Mouse (Mus musculus): Measurements from ENCODE around the gene Cfap54. TPM values are rescaled to one million over a fixed set of nuclear protein-coding genes. Genes with fewer than 3 reads are reported as not detected.

Cfap54 gene
- total and polyA plus RNA-seq, 3 experiments = 1.9 to 16.2 (median 5.1) TPM

DNA sequence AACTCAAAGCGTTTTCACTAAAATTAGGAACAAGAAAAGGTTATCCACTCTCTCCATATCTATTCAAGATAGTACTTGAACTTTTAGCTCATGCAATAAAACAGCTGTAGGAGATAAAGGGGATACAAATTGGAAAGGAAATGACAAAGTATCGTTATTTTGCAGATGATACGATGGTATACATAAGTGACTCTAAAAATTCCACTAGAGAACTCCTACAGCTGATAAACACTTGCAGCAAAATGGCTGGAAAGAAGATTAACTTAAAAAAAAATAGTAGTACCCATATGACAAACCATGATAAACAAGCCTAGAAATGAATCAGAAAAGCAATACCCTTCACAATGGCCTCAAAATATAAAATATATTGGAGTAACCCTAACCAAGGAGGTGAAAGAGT is 352.7 kb downstream of the Cfap54 start:
- TF ChIP-seq GATA1 (IDR thresholded peaks at IDR 0.05; ENCODE audit: borderline replicate concordance, low read length) (no peak), POLR2AphosphoS5 (IDR thresholded peaks at IDR 0.05; ENCODE audit: insufficient replicate concordance, low read depth, low read length) (no peak), CTCF (IDR thresholded peaks at IDR 0.05; ENCODE audit: low read depth, low read length) (no peak), TAL1 (conservative IDR thresholded peaks at IDR 0.05; ENCODE audit: low read depth, low read length) (no peak), GATA2 (IDR thresholded peaks at IDR 0.05; ENCODE audit: borderline replicate concordance, low read depth, low read length) (no peak)
- H3K4me1 ChIP-seq (ENCODE audit: insufficient read depth, low read depth, low read length) = no peaks in the 10 kb centered on the region
- H3K9me3 ChIP-seq (replicated peaks) = peaks cover 7% of the 10 kb centered on the region; the same call in 1 of the 2 replicates
- peaks cover 7% of the 10 kb centered on the region; the same call in 1 of the 2 replicates for H3K27me3 ChIP-seq (ENCODE audit: insufficient read depth, low read length)
- H3K36me3 ChIP-seq (replicated peaks) = no peaks in the 10 kb centered on the region
- DNase-seq (ENCODE audit: low spot score) (no peak), ATAC-seq (ENCODE audit: extremely low read depth, insufficient number of reproducible peaks, low FRiP score, poor library complexity, severe bottlenecking) (no peak)
- H3K4me3 ChIP-seq (ENCODE audit: low read depth, low read length) = no peak overlapping the region

Other genes starting within 250 kb of the Cfap54 start
- 123 and 138 TPM in 2 replicates for gene Cdk17, start 79.3 kb upstream of the Cfap54 start, total RNA-seq (2014; fragmentation: Nextera tagmentation)
- gene Cdk17, start 79.3 kb upstream of the Cfap54 start, total RNA-seq (2017) = 91.0 and 95.6 TPM in 2 replicates
- 4.9 and 6.5 TPM in 2 replicates for gene Cdk17, start 79.3 kb upstream of the Cfap54 start, polyA plus RNA-seq (2012)
- gene Elk3, start 229.5 kb upstream of the Cfap54 start, total RNA-seq (2014; fragmentation: Nextera tagmentation) = not detected in 2 replicates
- 0.23 and 0.33 TPM in 2 replicates for gene Elk3, start 229.5 kb upstream of the Cfap54 start, total RNA-seq (2017)
- gene Elk3, start 229.5 kb upstream of the Cfap54 start, polyA plus RNA-seq (2012) = 0.06 TPM in 1 of 2 replicates, not detected in the other